Mouse (Mus musculus) thymus, adult 2 months (tissue): ENCODE measurements at regions not wholly inside any gene's neighbourhood (a gene's known extent, or its start where the extent isn't known, plus 50 kb on each side); places are given as distances from the start of the nearest gene placed in this dataset.

Experiments used
- CTCF ChIP-seq: fragments of 200-500 bp; IDR thresholded peaks from 2 replicates; pipeline ENCODE4 v1.5.1; 2012; ENCODE audit warnings: mild to moderate bottlenecking, control low read depth, low read length, moderate library complexity, borderline replicate concordance; ENCODE audit not compliant: control insufficient read depth, poor library complexity, insufficient read depth; ENCODE audit errors: extremely low read depth
- POLR2A ChIP-seq: fragments of 200-500 bp; IDR thresholded peaks from 2 replicates; pipeline ENCODE4 v1.6.1; 2012; ENCODE audit warnings: mild to moderate bottlenecking, low read length, control low read depth, moderate library complexity; ENCODE audit not compliant: control insufficient read depth, poor library complexity, insufficient read depth; ENCODE audit errors: extremely low read depth

DNA sequence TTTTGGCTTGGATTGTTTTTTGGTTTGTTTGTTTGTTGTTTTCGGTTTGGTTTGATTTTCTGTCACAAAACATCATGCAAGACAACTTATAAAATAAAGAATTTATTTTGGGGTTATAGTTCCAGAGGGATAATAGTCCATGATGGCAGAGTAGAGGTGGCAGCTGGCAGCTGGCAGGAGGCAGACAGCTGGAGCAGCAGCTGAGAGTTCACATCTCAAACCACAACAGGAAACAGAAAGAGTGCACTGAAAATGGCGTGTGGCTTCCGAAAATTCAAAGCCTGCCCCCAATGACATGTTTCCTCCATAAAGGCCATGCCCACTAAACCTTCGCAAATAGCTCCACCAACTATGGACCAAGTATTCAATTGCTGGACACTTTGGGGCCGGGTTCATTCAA, 72.7 kb downstream of the Hes1 start:
- TF ChIP-seq CTCF (no peak), POLR2A (no peak)
